Mouse (Mus musculus) liver, adult 2 months (tissue): ENCODE measurements around the gene Nxf1.

Experiments used
- CTCF ChIP-seq: fragments of 200-500 bp; IDR thresholded peaks from 2 replicates; pipeline ENCODE4 v1.5.1; 2011; ENCODE audit warnings: low read depth, low read length, control low read depth
- POLR2A ChIP-seq: fragments of 200-500 bp; IDR thresholded peaks from 2 replicates; pipeline ENCODE4 v1.6.1; 2011; ENCODE audit warnings: low read length, control low read depth; ENCODE audit not compliant: insufficient read depth; ENCODE audit errors: extremely low read depth

- TF ChIP-seq CTCF (no peak), POLR2A (no peak)
These were observed 18.0 kb upstream of the Nxf1 start for GRCm38 (mm10) chr19:8738911-8739310.
